Mouse (Mus musculus): ENCODE results near the gene Rara. TPM values are rescaled to one million over a fixed set of nuclear protein-coding genes. Genes with fewer than 3 reads are reported as not detected.

Rara gene
- polyA plus RNA-seq, 1 experiment from 2014 or later: 9.7 TPM

GRCm38 (mm10) chr11:99013856-99014255 is 86.2 kb downstream of the Rara start:
- Histone ChIP-seq H3K4me3 (no peak overlapping the region), H3K9me3 (no peaks in the 10 kb centered on the region)
- WGBS: 90% methylated on average over 1 of the region's 1 CpGs

DNA sequence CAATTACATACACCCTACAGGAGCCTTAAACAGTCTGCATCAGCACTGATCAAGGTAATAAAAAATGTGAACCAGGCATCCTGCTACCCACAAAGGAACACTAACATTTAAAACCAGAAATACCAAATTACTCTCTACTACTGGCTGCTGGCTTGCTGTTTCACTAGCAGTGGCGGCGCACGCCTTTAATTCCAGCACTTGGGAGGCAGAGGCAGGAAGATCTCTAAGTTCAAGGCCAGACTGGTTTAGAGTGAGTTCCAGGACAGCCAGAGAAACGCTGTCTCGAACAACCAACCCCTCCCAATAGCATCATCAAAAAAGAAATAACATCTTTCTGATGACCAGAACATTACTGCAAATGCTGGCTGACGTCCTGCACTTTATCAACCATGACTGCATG is 92.2 kb downstream of the Rara start:
- 96% methylated on average over 6 of the region's 6 CpGs for WGBS
- H3K9ac ChIP-seq: no peak overlapping the region
- ATAC-seq (replicated peaks): no peak
- H3K27ac ChIP-seq: no peak overlapping the region
- H3K4me2 ChIP-seq: no peak overlapping the region
- no peaks in the 10 kb centered on the region for H3K27me3 ChIP-seq (replicated peaks)
- H3K4me1 ChIP-seq: peaks cover 12% of the 10 kb centered on the region
- no peaks in the 10 kb centered on the region for H3K36me3 ChIP-seq (replicated peaks)
- no peaks in the 10 kb centered on the region for H3K9me3 ChIP-seq
- no peak overlapping the region for H3K4me3 ChIP-seq

More at GRCm38 (mm10) chr11:99013856-99014255, 86.2 kb downstream of the Rara start:
- Histone ChIP-seq H3K4me1 (no peaks in the 10 kb centered on the region), H3K36me3 (replicated peaks) (no peaks in the 10 kb centered on the region), H3K27me3 (replicated peaks) (no peaks in the 10 kb centered on the region), H3K9ac (no peak overlapping the region), H3K4me2 (no peak overlapping the region), H3K27ac (no peak overlapping the region)
- no peak for ATAC-seq (replicated peaks)

DNA sequence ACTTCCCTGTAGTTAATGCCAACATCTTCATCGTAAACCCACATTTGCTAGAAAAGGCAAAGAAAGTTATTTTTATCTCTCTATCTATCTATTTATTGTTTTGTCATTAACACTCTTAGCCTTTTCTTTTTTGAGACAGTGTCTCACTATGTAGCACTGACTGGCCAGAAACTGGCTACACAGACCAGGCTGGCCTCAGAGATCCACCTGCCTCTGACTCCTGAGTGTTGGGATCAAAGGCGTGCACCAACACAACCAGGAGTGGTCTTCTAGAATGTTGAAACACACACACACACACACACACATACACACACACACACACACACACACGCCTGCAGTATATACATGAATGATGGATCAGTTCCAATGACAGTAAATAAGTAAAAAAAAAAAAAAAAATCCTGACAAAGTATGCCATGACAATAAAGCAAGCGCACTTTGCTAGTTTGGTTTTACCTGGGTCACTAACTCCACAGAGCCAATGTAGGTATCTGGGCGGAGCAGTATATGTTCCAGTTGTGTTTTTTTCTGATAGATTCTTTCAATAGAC is 94.8 kb downstream of the Rara start:
- no peaks in the 10 kb centered on the region for H3K9me3 ChIP-seq
- H3K27me3 ChIP-seq (replicated peaks): no peaks in the 10 kb centered on the region
- H3K9ac ChIP-seq: no peak overlapping the region
- no peak overlapping the region for H3K27ac ChIP-seq
- no peak overlapping the region for H3K4me2 ChIP-seq
- H3K4me3 ChIP-seq: peak overlapping the region; percentile 51
- ATAC-seq (replicated peaks): no peak
- WGBS: 77% methylated on average over 5 of the region's 5 CpGs
- H3K36me3 ChIP-seq (replicated peaks): no peaks in the 10 kb centered on the region
- peaks cover 12% of the 10 kb centered on the region for H3K4me1 ChIP-seq

DNA sequence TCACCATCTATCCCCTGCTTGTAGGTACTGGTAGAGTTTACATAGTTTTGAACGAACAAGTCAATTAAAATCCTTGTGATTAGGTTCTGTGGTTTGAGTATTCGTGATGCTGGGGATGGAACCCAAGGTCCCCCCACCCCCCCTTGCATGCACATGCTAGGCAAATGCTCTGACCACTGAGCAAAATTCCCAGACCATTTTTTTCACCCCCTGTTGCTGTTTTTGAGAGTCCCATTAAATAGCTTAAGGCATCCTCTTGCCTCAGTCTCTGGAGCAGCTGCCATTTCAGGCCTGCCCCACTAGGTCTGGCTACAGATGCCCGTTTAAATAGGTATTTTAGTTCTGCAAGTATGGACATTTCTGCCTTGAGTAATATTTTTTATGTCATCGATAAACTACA is 95.5 kb downstream of the Rara start:
- no peaks in the 10 kb centered on the region for H3K36me3 ChIP-seq (replicated peaks)
- no peaks in the 10 kb centered on the region for H3K27me3 ChIP-seq (replicated peaks)
- H3K9me3 ChIP-seq: no peaks in the 10 kb centered on the region
- no peak overlapping the region for H3K9ac ChIP-seq
- peak overlapping the region; percentile 76 for H3K4me2 ChIP-seq
- WGBS: 7% methylated on average over 4 of the region's 4 CpGs
- H3K4me1 ChIP-seq: peaks cover 12% of the 10 kb centered on the region
- no peak overlapping the region for H3K27ac ChIP-seq
- no peak for ATAC-seq (replicated peaks)
- H3K4me3 ChIP-seq: peak overlapping the region; percentile 51

GRCm38 (mm10) chr11:99023500-99024467 is 96.2 kb downstream of the Rara start, which contains the start of gene Top2a:
Gene Top2a (minus strand): TSS chr11:99024189.
- H3K9ac ChIP-seq: peak within 1 kb of the TSS; percentile 36
- WGBS: under 1% methylated on average over 54 of the region's 54 CpGs
- peak within 1 kb of the TSS; percentile 76 for H3K4me2 ChIP-seq
- H3K36me3 ChIP-seq (replicated peaks): no peaks in the 10 kb centered on the region
- no peaks in the 10 kb centered on the region for H3K27me3 ChIP-seq (replicated peaks)
- no peaks in the 10 kb centered on the region for H3K9me3 ChIP-seq
- H3K4me1 ChIP-seq: peaks cover 12% of the 10 kb centered on the region
- no peak within 1 kb of the TSS for H3K27ac ChIP-seq
- peak; percentile 97 for ATAC-seq (replicated peaks)
- peak within 1 kb of the TSS; percentile 51 for H3K4me3 ChIP-seq

Other genes starting within 250 kb of the Rara start
- gene Psmd3, start 245.3 kb upstream of the Rara start, polyA plus RNA-seq (2015; fragmentation: Nextera tagmentation; extraction: Ambion mirVana): 198 TPM in 2 replicates
- not detected in 2 replicates for gene Csf3, start 226.6 kb upstream of the Rara start, polyA plus RNA-seq (2015; fragmentation: Nextera tagmentation; extraction: Ambion mirVana)
- gene Med24, start 198.4 kb upstream of the Rara start, polyA plus RNA-seq (2015; fragmentation: Nextera tagmentation; extraction: Ambion mirVana): 82.9 and 84.8 TPM in 2 replicates
- 151 and 158 TPM in 2 replicates for gene Thra, start 187.2 kb upstream of the Rara start, polyA plus RNA-seq (2015; fragmentation: Nextera tagmentation; extraction: Ambion mirVana)
- gene Nr1d1, start 152.5 kb upstream of the Rara start, polyA plus RNA-seq (2015; fragmentation: Nextera tagmentation; extraction: Ambion mirVana): 3.4 and 3.9 TPM in 2 replicates
- gene Msl1, start 132.3 kb upstream of the Rara start, polyA plus RNA-seq (2015; fragmentation: Nextera tagmentation; extraction: Ambion mirVana): 33.2 and 33.6 TPM in 2 replicates
- 56.3 and 57.7 TPM in 2 replicates for gene Casc3, start 122.9 kb upstream of the Rara start, polyA plus RNA-seq (2015; fragmentation: Nextera tagmentation; extraction: Ambion mirVana)
- 9.1 and 9.2 TPM in 2 replicates for gene Rapgefl1, start 91.0 kb upstream of the Rara start, polyA plus RNA-seq (2015; fragmentation: Nextera tagmentation; extraction: Ambion mirVana)
- 4.9 and 5.3 TPM in 2 replicates for gene Wipf2, start 64.2 kb upstream of the Rara start, polyA plus RNA-seq (2015; fragmentation: Nextera tagmentation; extraction: Ambion mirVana)
- gene Cdc6, start 20.0 kb upstream of the Rara start, polyA plus RNA-seq (2015; fragmentation: Nextera tagmentation; extraction: Ambion mirVana): 3.9 and 4.2 TPM in 2 replicates
- 1.4 and 2.4 TPM in 2 replicates for gene Gjd3, start 55.2 kb downstream of the Rara start, polyA plus RNA-seq (2015; fragmentation: Nextera tagmentation; extraction: Ambion mirVana)
- gene Top2a, start 96.4 kb downstream of the Rara start, polyA plus RNA-seq (2015; fragmentation: Nextera tagmentation; extraction: Ambion mirVana): 31.8 and 33.9 TPM in 2 replicates
- gene Igfbp4, start 113.4 kb downstream of the Rara start, polyA plus RNA-seq (2015; fragmentation: Nextera tagmentation; extraction: Ambion mirVana): 136 and 154 TPM in 2 replicates
- gene Tns4, start 161.5 kb downstream of the Rara start, polyA plus RNA-seq (2015; fragmentation: Nextera tagmentation; extraction: Ambion mirVana): 0.09 TPM in 1 of 2 replicates, not detected in the other
- gene Ccr7, start 227.3 kb downstream of the Rara start, polyA plus RNA-seq (2015; fragmentation: Nextera tagmentation; extraction: Ambion mirVana): 0.09 TPM in 1 of 2 replicates, not detected in the other

Data from midbrain, embryonic 15.5 days (tissue).